Comparison of ENCODE assay signal across 8 mouse cellular contexts in genomic region chr5:149051194-149051570, GRCm38 (mm10). TPM values are rescaled to one million over a fixed set of nuclear protein-coding genes. Genes with fewer than 3 reads are reported as not detected.
DNase-seq lines count a peak whose midpoint lies in the region; ATAC-seq and TF ChIP-seq lines count a peak whose summit lies in the region.

No protein-coding gene starts in this region.

- TF ChIP-seq POLR2A in brain, embryonic 14.5 days (IDR thresholded peaks at IDR 0.05; ENCODE audit: borderline replicate concordance, extremely low read depth, insufficient read depth, insufficient read length, poor library complexity, severe bottlenecking): no peak

- H3K27ac ChIP-seq in heart, embryonic 12.5 days (ENCODE audit: poor library complexity, severe bottlenecking): peak overlapping the region; percentile 100
- H3K27ac ChIP-seq in heart, embryonic 15.5 days: peak overlapping the region; percentile 100
- H3K27ac ChIP-seq in limb, embryonic 12.5 days: peak overlapping the region; percentile 100
- H3K27ac ChIP-seq in midbrain, embryonic 12.5 days (replicated peaks): peak overlapping the region; percentile 100

- H3K36me3 ChIP-seq in heart, embryonic 12.5 days: peaks cover 22% of the 10 kb centered on the region
- H3K36me3 ChIP-seq in heart, embryonic 15.5 days: peaks cover 21% of the 10 kb centered on the region
- peaks cover 24% of the 10 kb centered on the region for H3K36me3 ChIP-seq in limb, embryonic 12.5 days
- H3K36me3 ChIP-seq in midbrain, embryonic 12.5 days: peaks cover 25% of the 10 kb centered on the region

- peak overlapping the region; percentile 100 for H3K9ac ChIP-seq in heart, embryonic 12.5 days
- H3K9ac ChIP-seq in heart, embryonic 15.5 days: peak overlapping the region; percentile 98
- peak overlapping the region; percentile 100 for H3K9ac ChIP-seq in limb, embryonic 12.5 days (replicated peaks)
- H3K9ac ChIP-seq in midbrain, embryonic 12.5 days (replicated peaks): peak overlapping the region; percentile 98

- peaks cover 11% of the 10 kb centered on the region for H3K4me1 ChIP-seq in heart, embryonic 12.5 days (replicated peaks)
- H3K4me1 ChIP-seq in heart, embryonic 15.5 days (replicated peaks): peaks cover 17% of the 10 kb centered on the region
- H3K4me1 ChIP-seq in limb, embryonic 12.5 days (replicated peaks): peaks cover 15% of the 10 kb centered on the region
- peaks cover 22% of the 10 kb centered on the region for H3K4me1 ChIP-seq in midbrain, embryonic 12.5 days

- 1% methylated on average over 27 of the region's 27 CpGs for WGBS in heart, embryonic 12.5 days
- under 1% methylated on average over 27 of the region's 27 CpGs for WGBS in heart, embryonic 15.5 days
- WGBS in limb, embryonic 12.5 days: under 1% methylated on average over 27 of the region's 27 CpGs
- 2% methylated on average over 26 of the region's 27 CpGs for WGBS in midbrain, embryonic 12.5 days

- intact Hi-C loops in heart, postnatal 10 days (cut with DNase I): loop anchor here (1.0 to 5.0 kb wide), 6 partner anchors 44 to 471 kb away; partner anchors contain the start of genes Hmgb1 and Uspl1

- peak overlapping the region; percentile 99 for H3K4me3 ChIP-seq in heart, embryonic 12.5 days
- peak overlapping the region; percentile 87 for H3K4me3 ChIP-seq in heart, embryonic 15.5 days
- H3K4me3 ChIP-seq in limb, embryonic 12.5 days (replicated peaks): peak overlapping the region; percentile 88
- H3K4me3 ChIP-seq in midbrain, embryonic 12.5 days: peak overlapping the region; percentile 84

- peak overlapping the region; percentile 92 for H3K4me2 ChIP-seq in heart, embryonic 12.5 days
- peak overlapping the region; percentile 75 for H3K4me2 ChIP-seq in heart, embryonic 15.5 days
- H3K4me2 ChIP-seq in limb, embryonic 12.5 days: peak overlapping the region; percentile 76
- peak overlapping the region; percentile 86 for H3K4me2 ChIP-seq in midbrain, embryonic 12.5 days (replicated peaks)

- DNase-seq in heart, postnatal 10 days: no peak
- DNase-seq in brain, embryonic 14.5 days (ENCODE audit: low read depth): peak; percentile 57
- DNase-seq in cerebellum, postnatal 10 days: no peak
- no peak for DNase-seq in left cerebral cortex, adult 9 months (ENCODE audit: low spot score in 2 of 2)

- ATAC-seq in heart, embryonic 12.5 days (ENCODE audit: insufficient number of reproducible peaks, low FRiP score): no peak
- no peak for ATAC-seq in heart, embryonic 15.5 days (replicated peaks; ENCODE audit: insufficient number of reproducible peaks, insufficient read depth, low FRiP score, low read depth)
- ATAC-seq in limb, embryonic 12.5 days (ENCODE audit: insufficient number of reproducible peaks, insufficient read depth, low FRiP score, low TSS enrichment, low read depth): no peak
- no peak for ATAC-seq in midbrain, embryonic 12.5 days (ENCODE audit: low FRiP score, low read depth)

- H3K27me3 ChIP-seq in heart, embryonic 12.5 days (replicated peaks): no peaks in the 10 kb centered on the region
- H3K27me3 ChIP-seq in heart, embryonic 15.5 days: no peaks in the 10 kb centered on the region
- H3K27me3 ChIP-seq in limb, embryonic 12.5 days: no peaks in the 10 kb centered on the region
- H3K27me3 ChIP-seq in midbrain, embryonic 12.5 days: no peaks in the 10 kb centered on the region

- TF ChIP-seq CTCF in brain, embryonic 14.5 days (IDR thresholded peaks at IDR 0.05; ENCODE audit: borderline replicate concordance, extremely low read depth, insufficient read depth, insufficient read length): no peak

- no peaks in the 10 kb centered on the region for H3K9me3 ChIP-seq in heart, embryonic 12.5 days (replicated peaks)
- H3K9me3 ChIP-seq in heart, embryonic 15.5 days (replicated peaks): no peaks in the 10 kb centered on the region
- no peaks in the 10 kb centered on the region for H3K9me3 ChIP-seq in limb, embryonic 12.5 days
- no peaks in the 10 kb centered on the region for H3K9me3 ChIP-seq in midbrain, embryonic 12.5 days

RNA-seq across cellular contexts. Expression of gene Gm42791, which starts 56.2 kb away (rescaled TPM):
- 0.45 TPM in 1 of 2 replicates, not detected in the other for polyA plus RNA-seq in heart, embryonic 12.5 days (2016; fragmentation: Nextera tagmentation; extraction: Ambion mirVana)
- total RNA-seq in heart, postnatal 10 days (2021): 1 to 10 TPM; 4.1 to 6.0 TPM
- not detected in 2 replicates for polyA plus RNA-seq in brain, embryonic 14.5 days (2012; rRNA removed)
- polyA plus RNA-seq in heart, embryonic 15.5 days (2015; fragmentation: Nextera tagmentation; extraction: Ambion mirVana): 2.1 and 2.6 TPM in 2 replicates
- 0.99 and 2.6 TPM in 2 replicates for polyA plus RNA-seq in limb, embryonic 12.5 days (2016; fragmentation: Nextera tagmentation; extraction: Ambion mirVana)
- polyA plus RNA-seq in midbrain, embryonic 12.5 days (2016; fragmentation: Nextera tagmentation; extraction: Ambion mirVana): 2.0 TPM in 1 of 2 replicates, not detected in the other
